Mouse (Mus musculus): ENCODE measurements around the gene Tent2.
"Not testable (repeated sequence)": the region's sequence is repeated elsewhere in the genome, so short reads cannot be mapped to it uniquely, and the experiment has no call there.

Tent2 gene

DNA sequence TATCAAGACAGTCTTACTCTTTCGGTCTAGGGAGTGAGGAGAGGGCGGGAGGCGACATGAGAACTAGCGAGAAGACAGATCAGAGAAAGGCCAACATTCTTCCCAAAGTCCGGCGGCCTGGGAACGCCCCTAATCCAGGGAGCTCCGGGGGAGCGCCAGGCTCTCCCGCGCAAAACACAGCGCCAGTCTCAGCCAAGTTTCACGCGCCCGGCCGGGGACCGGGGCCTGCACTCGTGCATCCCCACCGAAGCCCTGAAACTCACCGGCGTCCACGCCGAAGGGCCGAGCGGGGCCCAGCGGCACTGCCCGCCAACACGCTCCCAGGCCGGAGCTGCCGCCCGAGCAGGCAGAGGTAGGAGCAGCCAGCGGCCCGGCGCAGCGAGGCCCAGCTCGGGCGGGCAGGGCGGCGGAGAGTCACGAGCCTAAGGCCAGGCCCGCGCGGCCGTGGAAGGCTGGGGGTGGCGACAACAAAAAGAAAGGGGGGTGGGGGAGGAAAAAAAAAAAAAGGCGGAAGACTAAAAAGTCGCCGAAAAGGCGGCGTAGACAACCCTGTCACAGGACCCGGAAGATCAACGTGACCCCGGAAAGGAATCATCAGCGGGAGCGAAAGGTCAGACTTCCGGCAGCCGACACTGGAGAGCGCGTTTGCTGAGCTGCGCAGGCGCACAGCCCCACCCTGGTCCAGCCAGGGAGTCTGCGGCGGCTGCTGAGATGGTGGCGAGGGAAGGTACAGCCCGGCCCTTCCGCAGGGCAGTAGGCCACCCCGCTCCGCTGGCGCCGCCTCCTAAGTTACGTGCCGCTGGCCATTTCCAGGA is at the start of gene Tent2:
Gene Tent2, minus strand, starts transcription at position 555 of the 815 bp plus-strand sequence.
- DNase-seq: peak; percentile 94

- DNase-seq: no peak
These were observed 49.0 kb upstream of the Tent2 start for GRCm38 (mm10) chr13:93241180-93241579.

GRCm38 (mm10) chr13:93239561-93239960 is 47.4 kb upstream of the Tent2 start:
- DNase-seq: no peak

- no peak for DNase-seq
These were observed 46.9 kb upstream of the Tent2 start for GRCm38 (mm10) chr13:93239134-93239533.

DNA sequence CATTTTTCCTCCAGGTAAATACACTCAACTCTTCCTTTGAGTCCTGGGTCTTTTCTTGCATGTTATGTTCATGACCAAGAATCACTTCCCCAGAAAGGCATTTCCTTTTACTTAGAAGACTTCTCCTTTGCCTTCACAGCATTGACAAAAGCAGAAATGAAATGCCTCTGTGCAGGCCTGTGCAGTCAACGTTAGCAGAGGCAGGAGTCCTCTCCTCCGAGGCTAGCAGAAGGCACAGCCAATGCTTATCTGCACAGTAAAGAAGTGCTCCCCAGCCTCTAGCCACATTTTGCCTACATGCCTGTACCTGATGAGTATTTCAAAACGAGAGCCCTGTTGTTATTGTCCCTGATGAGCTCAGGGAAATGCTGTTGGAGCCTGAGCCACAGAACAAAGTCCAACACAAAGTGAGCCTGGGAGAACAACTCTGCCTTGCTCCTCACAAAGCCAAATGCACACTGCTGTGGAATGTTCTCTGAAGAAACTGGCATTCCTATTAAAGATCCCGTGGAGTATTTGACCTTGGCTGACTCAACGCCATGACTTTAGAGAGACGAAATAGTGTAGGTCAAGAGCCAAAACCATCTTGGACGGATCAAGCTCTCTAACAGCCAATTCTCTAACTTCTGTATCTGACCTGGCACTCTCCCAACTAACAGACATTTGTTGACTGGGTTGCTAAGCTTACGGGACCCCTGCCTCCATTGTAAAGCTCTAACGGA is 45.7 kb upstream of the Tent2 start:
- no peak for DNase-seq

DNA sequence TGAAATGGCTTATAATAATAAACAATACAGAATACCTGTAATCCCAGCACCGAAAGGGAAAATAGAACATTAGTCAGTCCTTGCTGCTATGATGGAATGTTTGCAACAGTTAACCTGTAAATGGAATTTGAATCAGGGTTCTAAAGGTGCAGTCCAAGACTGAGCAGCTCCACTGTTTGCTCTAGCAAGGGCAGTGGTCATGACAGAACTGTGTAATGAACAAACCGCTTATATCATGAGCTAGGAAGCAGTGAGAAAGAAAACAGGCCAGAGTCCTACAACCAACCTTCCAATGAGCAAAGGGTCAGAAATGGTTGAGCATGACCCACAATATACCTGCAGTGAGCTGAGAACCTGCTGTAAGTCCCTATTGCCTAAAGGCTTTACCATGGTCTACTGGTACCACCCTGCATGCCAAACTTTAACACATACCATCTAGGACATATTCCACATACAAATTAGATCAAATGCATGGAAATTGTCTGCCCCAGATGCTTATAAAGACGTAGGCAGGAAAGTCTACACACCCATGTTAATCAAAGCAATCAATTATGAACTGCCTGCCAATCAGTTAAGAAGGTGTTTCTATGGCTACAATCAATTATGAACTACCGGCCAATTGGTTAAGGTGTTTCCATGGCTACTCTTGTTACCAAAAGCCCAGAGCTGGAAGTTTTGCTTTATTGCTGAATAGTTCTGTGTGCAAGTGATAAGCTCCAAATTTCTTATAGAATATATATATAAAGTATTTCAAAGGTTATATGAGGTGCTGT is 42.3 kb upstream of the Tent2 start:
- no peak for DNase-seq

DNA sequence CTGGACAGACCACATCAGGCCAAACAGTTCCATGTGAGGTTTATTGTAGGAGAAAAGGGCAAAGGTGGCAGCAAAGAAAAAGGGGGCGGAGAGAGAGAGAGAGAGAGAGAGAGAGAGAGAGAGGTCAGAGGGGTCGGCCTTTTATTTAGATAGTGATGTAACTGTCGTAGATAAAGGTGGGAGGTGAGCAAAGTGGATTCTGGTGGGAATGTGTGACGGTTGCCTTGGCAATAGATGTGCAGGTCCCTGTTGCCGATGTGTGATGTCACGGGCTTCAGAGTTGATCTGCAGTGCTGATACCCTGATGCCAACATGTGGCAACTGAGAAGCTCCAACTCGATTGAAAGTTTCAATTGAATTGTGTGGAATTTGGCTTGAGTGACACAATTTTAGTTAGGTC is 40.1 kb upstream of the Tent2 start:
- no peak for DNase-seq

DNA sequence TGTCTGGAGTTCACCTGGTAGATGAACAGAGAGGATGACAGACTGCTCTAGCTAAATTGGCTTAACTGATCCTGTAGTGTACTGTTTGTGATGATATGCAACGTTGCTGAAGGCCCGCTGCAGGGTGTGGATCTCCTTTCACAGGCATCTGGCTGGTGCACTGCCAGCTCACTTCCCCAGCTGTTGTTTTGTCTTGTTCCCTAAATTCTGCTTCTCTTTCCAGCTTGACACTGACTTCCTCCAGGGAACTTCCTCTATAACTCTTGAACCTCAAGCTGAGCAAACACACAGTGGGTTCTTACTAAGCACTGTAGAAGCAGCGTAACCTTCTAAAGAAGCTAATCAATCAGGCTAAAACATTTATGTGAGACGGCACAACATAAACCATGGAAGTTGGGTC is 38.8 kb upstream of the Tent2 start:
- no peak for DNase-seq

DNA sequence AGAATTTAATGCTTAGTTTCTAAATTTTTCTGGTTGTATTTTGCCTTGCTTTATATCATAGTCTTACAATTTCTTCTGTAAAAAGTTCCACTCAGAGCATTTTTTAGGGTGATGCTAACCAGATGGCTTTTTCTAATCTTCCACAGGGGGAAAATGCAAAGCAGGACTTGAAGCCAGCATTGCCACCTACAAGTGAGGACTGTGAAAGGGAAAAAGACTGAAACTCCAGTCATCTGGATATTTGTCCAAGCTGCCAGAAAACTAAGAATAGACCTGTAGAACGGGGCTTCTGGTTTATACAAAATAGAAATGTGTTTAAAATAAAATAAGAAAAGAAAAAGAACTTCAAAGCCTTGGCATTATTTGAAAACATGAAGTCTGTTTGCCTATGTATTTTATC is 19.6 kb upstream of the Tent2 start:
- DNase-seq: no peak

DNA sequence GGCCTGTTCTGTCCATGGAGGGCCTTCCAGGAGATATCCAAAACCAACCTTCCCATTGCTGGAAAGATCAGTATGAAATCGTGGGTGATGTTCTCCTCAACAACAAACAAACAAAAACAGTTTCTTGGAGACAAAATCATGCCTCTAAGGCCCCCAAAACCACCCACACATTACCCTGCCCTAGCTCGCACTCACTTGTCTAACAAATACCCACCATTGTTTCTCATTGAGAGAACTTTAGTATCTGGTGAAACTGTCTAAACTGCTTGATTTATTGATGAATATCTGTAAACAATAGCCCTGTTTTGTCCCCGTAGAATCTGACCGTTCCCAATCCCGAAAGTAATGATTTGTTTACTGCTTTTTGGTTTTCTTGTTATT is 451 bp upstream of the Tent2 start:
- DNase-seq: no peak

GRCm38 (mm10) chr13:93189416-93189815 is 2.8 kb downstream of the Tent2 start:
- DNase-seq: no peak

- DNase-seq: no peak
These were observed 3.4 kb downstream of the Tent2 start for GRCm38 (mm10) chr13:93188738-93189137.

DNA sequence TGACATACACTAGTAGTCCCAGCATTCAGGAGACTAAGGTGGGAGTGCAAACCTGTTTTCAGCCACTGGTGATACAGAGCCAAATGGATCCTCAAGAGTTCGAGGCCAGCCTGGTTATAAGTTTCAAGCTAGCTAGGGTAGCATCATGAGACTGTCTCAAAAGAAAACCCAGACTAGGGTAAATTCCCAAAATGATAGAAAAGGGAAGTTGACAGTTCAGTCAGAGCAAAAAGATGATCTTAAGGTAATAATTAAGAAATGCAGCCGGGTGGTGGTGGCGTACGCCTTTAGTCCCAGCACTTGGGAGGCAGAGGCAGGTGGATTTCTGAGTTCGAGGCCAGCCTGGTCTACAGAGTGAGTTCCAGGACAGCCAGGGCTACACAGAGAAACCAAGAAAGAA is 4.4 kb downstream of the Tent2 start:
- DNase-seq: not testable (repeated sequence)

DNA sequence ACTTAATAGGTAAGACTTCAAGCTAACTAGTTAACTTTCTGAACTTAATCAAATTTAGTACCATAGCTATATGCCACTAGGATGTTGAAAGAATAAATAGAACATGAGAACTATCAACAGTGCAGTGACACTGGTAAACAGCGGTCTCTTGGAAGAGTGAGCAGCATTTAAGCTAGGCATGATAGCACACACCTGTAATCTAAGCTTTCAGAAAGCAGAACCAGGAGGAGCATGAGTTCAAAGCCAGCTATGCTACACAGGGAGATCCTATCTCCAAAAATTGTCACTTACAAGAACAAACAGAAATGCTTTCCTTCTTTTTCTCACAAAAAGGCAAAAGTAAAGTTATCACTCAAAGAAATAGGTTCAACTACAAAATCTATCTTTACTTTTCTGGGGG is 11.8 kb downstream of the Tent2 start:
- no peak for DNase-seq

DNA sequence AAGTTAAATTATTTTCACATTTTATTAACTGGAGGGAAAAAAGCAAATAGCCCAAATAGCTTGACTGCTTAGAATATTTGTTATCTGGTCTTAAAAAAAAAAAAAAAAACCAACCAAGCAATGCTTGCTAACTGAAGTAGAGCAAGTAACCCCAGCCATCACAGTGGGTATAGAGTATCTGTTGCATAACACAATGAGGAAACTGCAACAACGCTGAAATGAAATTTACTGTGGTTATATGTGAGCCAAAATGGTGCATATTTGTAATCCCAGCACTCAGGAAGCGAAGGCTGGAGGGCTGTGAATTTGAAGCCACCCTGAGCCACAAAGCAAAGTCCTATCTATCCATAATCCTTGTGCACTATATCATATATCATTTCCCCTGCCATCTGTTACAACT is 12.7 kb downstream of the Tent2 start:
- no peak for DNase-seq

- no peak for DNase-seq
These were observed 14.6 kb downstream of the Tent2 start for GRCm38 (mm10) chr13:93177571-93177970.

DNA sequence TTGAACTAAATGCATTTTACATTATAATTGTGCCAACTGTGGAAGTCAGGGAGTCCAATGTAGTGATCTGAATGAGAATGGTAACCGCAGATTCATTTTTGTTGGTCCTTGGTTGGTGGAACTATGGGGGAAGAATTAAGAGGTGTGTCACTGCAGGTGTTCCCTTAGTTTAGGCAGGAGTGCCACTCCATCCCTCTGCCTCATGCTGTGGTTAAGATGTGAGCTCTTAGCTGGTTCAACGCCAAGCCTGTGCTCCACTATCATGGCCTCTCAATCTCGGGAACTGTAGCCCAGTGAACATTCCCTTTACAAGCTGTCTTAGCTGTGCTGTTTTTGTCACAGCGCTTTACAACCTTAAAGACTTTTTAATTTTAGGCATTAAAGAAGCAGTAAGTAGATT is 28.9 kb downstream of the Tent2 start:
- DNase-seq: no peak

GRCm38 (mm10) chr13:93162456-93162855 is 29.7 kb downstream of the Tent2 start:
- no peak for DNase-seq

GRCm38 (mm10) chr13:93158261-93158660 is 33.9 kb downstream of the Tent2 start:
- no peak for DNase-seq

- peak; percentile 19 for DNase-seq
These were observed 38.9 kb downstream of the Tent2 start for GRCm38 (mm10) chr13:93153280-93153679.

- peak; percentile 46 for DNase-seq
These were observed 47.6 kb downstream of the Tent2 start, which contains the start of gene Cmya5 for GRCm38 (mm10) chr13:93144336-93145167. Gene Cmya5, minus strand, starts transcription at chr13:93144724.

- no peak for DNase-seq
These were observed 48.3 kb downstream of the Tent2 start for GRCm38 (mm10) chr13:93143819-93144283.
